Comparison of ENCODE assay signal across 8 mouse cellular contexts in the genomic region with DNA sequence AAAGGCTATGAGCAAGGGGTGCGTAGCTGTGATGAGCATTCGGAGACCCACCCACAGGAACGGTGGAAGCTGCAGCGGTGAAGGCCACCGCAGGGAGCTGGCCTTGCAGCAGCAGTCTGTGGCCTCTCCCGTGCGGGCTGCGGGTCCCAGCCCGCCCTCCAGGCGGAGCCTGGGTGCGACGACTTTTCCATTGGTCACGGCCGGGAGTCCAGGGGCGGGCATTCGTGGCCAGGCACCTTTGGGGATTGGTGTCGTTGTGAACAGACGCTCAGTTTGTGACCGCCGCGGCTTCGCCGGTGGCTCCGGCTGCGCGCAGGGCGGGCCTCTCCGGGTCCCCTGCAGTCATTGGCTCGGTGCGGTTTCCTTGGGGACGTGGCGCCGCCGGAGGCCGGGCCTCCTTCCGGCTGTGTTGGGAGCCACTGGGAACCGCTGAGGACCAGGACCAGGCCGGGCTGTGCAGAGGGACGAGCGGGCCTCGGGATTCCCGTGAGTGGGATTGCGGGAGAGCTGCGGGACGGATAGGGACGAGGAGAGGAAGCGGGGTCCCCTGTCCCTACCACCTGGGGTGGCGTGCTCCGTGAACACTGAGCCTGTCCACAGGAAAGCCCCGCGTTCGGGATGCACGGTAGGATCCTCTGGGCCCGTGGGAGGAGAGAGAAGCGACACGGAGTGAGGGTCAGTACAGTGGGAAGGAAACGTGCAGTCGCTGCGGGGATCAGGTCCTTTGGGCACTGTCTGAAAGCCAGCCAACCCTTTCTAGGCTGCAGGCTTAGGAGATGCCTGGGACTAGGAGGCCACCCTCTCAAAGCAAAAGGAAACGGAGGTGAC. TPM values are rescaled to one million over a fixed set of nuclear protein-coding genes. Genes with fewer than 3 reads are reported as not detected.
DNase-seq lines count a peak whose midpoint lies in the region; ATAC-seq and TF ChIP-seq lines count a peak whose summit lies in the region.

A gene (plus strand): TSS at position 254 of the 828 bp plus-strand sequence.

- DNase-seq in ES-E14 (ENCODE audit: low read depth, low spot score): peak; percentile 90
- peak; percentile 97 for DNase-seq in cerebellum, adult 11-12 months
- peak; percentile 93 to 95 for DNase-seq in heart, postnatal 36 days
- peak; percentile 98 for DNase-seq in layer of hippocampus, adult 2 months (ENCODE audit: low spot score in 2 of 2)
- DNase-seq in lung, embryonic 14.5 days: peak; percentile 98
- peak; percentile 92 for DNase-seq in thymus, adult 2 months

- peak; percentile 86 for TF ChIP-seq CTCF in layer of hippocampus, adult 2 months (conservative IDR thresholded peaks at IDR 0.05)
- TF ChIP-seq CTCF in lung, embryonic 14.5 days (IDR thresholded peaks at IDR 0.05; ENCODE audit: low read depth): peak; percentile 71
- TF ChIP-seq CTCF in olfactory bulb, adult 2 months (IDR thresholded peaks at IDR 0.05; ENCODE audit: insufficient read depth, low read depth, low read length): no peak; the same call in 1 of the 2 replicates
- peak; percentile 78 for TF ChIP-seq CTCF in thymus, adult 2 months (IDR thresholded peaks at IDR 0.05; ENCODE audit: borderline replicate concordance, control insufficient read depth, extremely low read depth, insufficient read depth, low read length, poor library complexity)

- H3K27ac ChIP-seq in ES-E14 (ENCODE audit: insufficient read depth, low read depth, low read length, poor library complexity, severe bottlenecking): peak within 1 kb of the TSS; percentile 37; the same call in 1 of the 2 replicates
- H3K27ac ChIP-seq in forebrain, embryonic 16.5 days (ENCODE audit: low read length): peak within 1 kb of the TSS; percentile 25
- peak within 1 kb of the TSS; percentile 88 for H3K27ac ChIP-seq in layer of hippocampus, adult 2 months
- peak within 1 kb of the TSS; percentile 43; the same call in 1 of the 2 replicates for H3K27ac ChIP-seq in lung, embryonic 14.5 days (ENCODE audit: low read depth)
- peak within 1 kb of the TSS; percentile 59 for H3K27ac ChIP-seq in olfactory bulb, adult 2 months (ENCODE audit: insufficient read depth, low read depth, low read length)
- no peak within 1 kb of the TSS for H3K27ac ChIP-seq in thymus, adult 2 months (ENCODE audit: control insufficient read depth, insufficient read depth, low read length)

- WGBS in forebrain, embryonic 16.5 days: under 1% methylated on average over 60 of the region's 60 CpGs
- under 1% methylated on average over 60 of the region's 60 CpGs for WGBS in lung, embryonic 14.5 days
- WGBS in olfactory bulb, adult 2 months: under 1% methylated on average over 58 of the region's 60 CpGs
- WGBS in thymus, adult 2 months: under 1% methylated on average over 60 of the region's 60 CpGs

- H3K4me1 ChIP-seq in ES-E14 (ENCODE audit: control insufficient read depth in 2 of 2, insufficient read depth in 2 of 2, low read length in 2 of 2, poor library complexity in 1 of 2): peaks cover 0 to under 1% of the 10 kb centered on the region in 2 experiments; a peak in 1 of 4 replicates
- peaks cover 27% of the 10 kb centered on the region for H3K4me1 ChIP-seq in forebrain, embryonic 16.5 days (replicated peaks; ENCODE audit: control insufficient read depth, insufficient read depth, low read length)
- H3K4me1 ChIP-seq in lung, embryonic 14.5 days (ENCODE audit: insufficient read depth): no peaks in the 10 kb centered on the region
- peaks cover 3% of the 10 kb centered on the region; the same call in 1 of the 2 replicates for H3K4me1 ChIP-seq in olfactory bulb, adult 2 months (ENCODE audit: control insufficient read depth, insufficient read depth, low read length)
- peaks cover 2% of the 10 kb centered on the region; the same call in 1 of the 2 replicates for H3K4me1 ChIP-seq in thymus, adult 2 months (replicated peaks; ENCODE audit: control insufficient read depth, insufficient read depth, low read length)

- no peaks in the 10 kb centered on the region for H3K36me3 ChIP-seq in ES-E14 (ENCODE audit: control insufficient read depth, insufficient read depth, low read length, poor library complexity, severe bottlenecking)
- H3K36me3 ChIP-seq in forebrain, embryonic 16.5 days (ENCODE audit: control insufficient read depth, insufficient read depth): no peaks in the 10 kb centered on the region
- peaks cover 17% of the 10 kb centered on the region; the same call in 1 of the 2 replicates for H3K36me3 ChIP-seq in lung, embryonic 14.5 days (ENCODE audit: insufficient read depth)
- no peaks in the 10 kb centered on the region for H3K36me3 ChIP-seq in thymus, adult 2 months (ENCODE audit: control insufficient read depth, insufficient read depth, low read length)

- TF ChIP-seq POLR2A in olfactory bulb, adult 2 months (IDR thresholded peaks at IDR 0.05; ENCODE audit: insufficient read depth, low read depth, low read length): peak; percentile 89
- TF ChIP-seq POLR2A in thymus, adult 2 months (IDR thresholded peaks at IDR 0.05; ENCODE audit: control insufficient read depth, extremely low read depth, insufficient read depth, low read length, poor library complexity): no peak; the same call in 1 of the 2 replicates

- peak within 1 kb of the TSS; percentile 78 for H3K4me2 ChIP-seq in forebrain, embryonic 16.5 days (ENCODE audit: low read length)
- peak within 1 kb of the TSS; percentile 82 for H3K4me2 ChIP-seq in lung, embryonic 14.5 days

- no peaks in the 10 kb centered on the region for H3K9me3 ChIP-seq in ES-E14 (ENCODE audit: control insufficient read depth, insufficient read depth, low read depth, low read length)
- no peaks in the 10 kb centered on the region for H3K9me3 ChIP-seq in forebrain, embryonic 16.5 days (ENCODE audit: control insufficient read depth, low read length)
- H3K9me3 ChIP-seq in lung, embryonic 14.5 days (ENCODE audit: low read depth, low read length): no peaks in the 10 kb centered on the region

- intact Hi-C loops in heart, postnatal 36 days (cut with DNase I): loop anchor here (1.0 kb wide), 1 partner anchor 13 kb away; no protein-coding TSS in a partner anchor

- H3K4me3 ChIP-seq in ES-E14 (ENCODE audit: insufficient read depth in 1 of 2, low read depth in 1 of 2, low read length in 2 of 2, poor library complexity in 1 of 2, severe bottlenecking in 1 of 2): peak within 1 kb of the TSS; percentile 78 to 94
- peak within 1 kb of the TSS; percentile 91 for H3K4me3 ChIP-seq in forebrain, embryonic 16.5 days (replicated peaks; ENCODE audit: low read length)
- H3K4me3 ChIP-seq in layer of hippocampus, adult 2 months: peak within 1 kb of the TSS; percentile 94
- peak within 1 kb of the TSS; percentile 89 for H3K4me3 ChIP-seq in lung, embryonic 14.5 days (ENCODE audit: low read depth, low read length)
- peak within 1 kb of the TSS; percentile 87 for H3K4me3 ChIP-seq in olfactory bulb, adult 2 months (ENCODE audit: insufficient read depth, low read depth, low read length)
- H3K4me3 ChIP-seq in thymus, adult 2 months (ENCODE audit: control insufficient read depth, insufficient read depth, low read length): peak within 1 kb of the TSS; percentile 76

- in situ Hi-C loops in ES-E14 (cut with MboI; ENCODE audit: low sequenced_read_pairs in 2 of 2, unreplicated experiment in 2 of 2): no loop called here

- peak within 1 kb of the TSS; percentile 74 for H3K9ac ChIP-seq in ES-E14 (ENCODE audit: insufficient read depth, low read depth, low read length, poor library complexity, severe bottlenecking)
- peak within 1 kb of the TSS; percentile 86 for H3K9ac ChIP-seq in forebrain, embryonic 16.5 days (replicated peaks; ENCODE audit: low read depth, low read length)
- peak within 1 kb of the TSS; percentile 71 for H3K9ac ChIP-seq in lung, embryonic 14.5 days

- peak; percentile 99 for ATAC-seq in forebrain, embryonic 16.5 days
- ATAC-seq in lung, embryonic 14.5 days (ENCODE audit: insufficient read depth): peak; percentile 100

- H3K27me3 ChIP-seq in forebrain, embryonic 16.5 days (replicated peaks; ENCODE audit: control insufficient read depth, insufficient read depth, low read length): no peaks in the 10 kb centered on the region
- no peaks in the 10 kb centered on the region for H3K27me3 ChIP-seq in lung, embryonic 14.5 days (ENCODE audit: insufficient read depth, low read length)
- no peaks in the 10 kb centered on the region for H3K27me3 ChIP-seq in thymus, adult 2 months (ENCODE audit: control insufficient read depth, insufficient read depth, low read length)

TF ChIP-seq in ES-E14, 5 proteins besides CTCF, POLR2A, EP300 and RAD21:
- no peak for TF ChIP-seq HCFC1 (IDR thresholded peaks at IDR 0.05; ENCODE audit: borderline replicate concordance, insufficient read depth, low read length)
- TF ChIP-seq ZC3H11A (IDR thresholded peaks at IDR 0.05; ENCODE audit: borderline replicate concordance, low read depth, low read length): no peak
- TF ChIP-seq CHD2 (IDR thresholded peaks at IDR 0.05; ENCODE audit: low read depth, low read length): no peak
- no peak for TF ChIP-seq ZNF384 (IDR thresholded peaks at IDR 0.05; ENCODE audit: low read depth, low read length)
- no peak for TF ChIP-seq MAFK (IDR thresholded peaks at IDR 0.05; ENCODE audit: insufficient read depth, low read depth, low read length)

RNA-seq across cellular contexts. Expression of the gene that starts here (rescaled TPM):
- 10.3 and 11.4 TPM in 2 replicates for total RNA-seq in ES-E14 (2012; rRNA removed)
- 8.9 and 9.6 TPM in 2 replicates for polyA plus RNA-seq in forebrain, embryonic 16.5 days (2015; fragmentation: Nextera tagmentation; extraction: Ambion mirVana)
- total RNA-seq in heart, postnatal 36 days (2021): 1 to 10 TPM; 2.9 to 3.3 TPM
- 10 to 100 TPM; 19.1 to 20.2 TPM for total RNA-seq in layer of hippocampus, adult 2 months (2021)
- polyA plus RNA-seq in lung, embryonic 14.5 days (2014; fragmentation: Nextera tagmentation; extraction: Ambion mirVana): 15.1 and 15.2 TPM in 2 replicates
- polyA plus RNA-seq in olfactory bulb, adult 2 months (2012; ENCODE audit: insufficient read depth, insufficient read length, low replicate concordance, missing spikeins): not detected in 2 replicates
- 8.8 and 10.1 TPM in 2 replicates for polyA plus RNA-seq in thymus, adult 2 months (2012; rRNA removed)
